Comparison of ENCODE assay signal across 8 mouse cellular contexts in genomic region chr12:82412291-82413032, GRCm38 (mm10).
DNase-seq lines count a peak whose midpoint lies in the region; ATAC-seq and TF ChIP-seq lines count a peak whose summit lies in the region.

No protein-coding gene starts in this region.

- H3K9me3 ChIP-seq in hindbrain, embryonic 13.5 days, result no peaks in the 10 kb centered on the region
- no peaks in the 10 kb centered on the region for H3K9me3 ChIP-seq in hindbrain, embryonic 10.5 days
- H3K9me3 ChIP-seq in kidney, postnatal 0 days (replicated peaks; ENCODE audit: low read length), result no peaks in the 10 kb centered on the region
- no peaks in the 10 kb centered on the region for H3K9me3 ChIP-seq in neural tube, embryonic 15.5 days (replicated peaks)

- peak; percentile 49; the same call in 1 of the 2 replicates for ATAC-seq in hindbrain, embryonic 13.5 days (ENCODE audit: low FRiP score)
- ATAC-seq in kidney, postnatal 0 days (replicated peaks; ENCODE audit: low FRiP score, low read depth), result no peak
- ATAC-seq in neural tube, embryonic 15.5 days (ENCODE audit: low FRiP score), result no peak
- no peak for ATAC-seq in megakaryocyte progenitor cell, adult 5-6 weeks (replicated peaks; ENCODE audit: poor library complexity)

- no peak overlapping the region for H3K4me2 ChIP-seq in hindbrain, embryonic 13.5 days
- H3K4me2 ChIP-seq in kidney, postnatal 0 days (ENCODE audit: low read length), result no peak overlapping the region
- no peak overlapping the region for H3K4me2 ChIP-seq in neural tube, embryonic 15.5 days

- TF ChIP-seq EP300 in heart, adult 2 months (IDR thresholded peaks at IDR 0.05; ENCODE audit: insufficient read depth, low read depth, low read length), result no peak

- H3K4me3 ChIP-seq in hindbrain, embryonic 13.5 days, result no peak overlapping the region
- H3K4me3 ChIP-seq in hindbrain, embryonic 10.5 days, result no peak overlapping the region
- no peak overlapping the region for H3K4me3 ChIP-seq in heart, adult 2 months
- no peak overlapping the region for H3K4me3 ChIP-seq in kidney, postnatal 0 days (replicated peaks; ENCODE audit: low read depth, low read length)
- no peak overlapping the region for H3K4me3 ChIP-seq in neural tube, embryonic 15.5 days (replicated peaks)

- TF ChIP-seq CTCF in heart, adult 2 months (IDR thresholded peaks at IDR 0.05), result no peak
- TF ChIP-seq CTCF in kidney, postnatal 0 days (IDR thresholded peaks at IDR 0.05; ENCODE audit: low read depth), result no peak

- no peaks in the 10 kb centered on the region for H3K79me2 ChIP-seq in heart, adult 2 months (replicated peaks; ENCODE audit: control insufficient read depth, insufficient read depth, low read length)

- H3K27me3 ChIP-seq in hindbrain, embryonic 13.5 days, result no peaks in the 10 kb centered on the region
- no peaks in the 10 kb centered on the region for H3K27me3 ChIP-seq in hindbrain, embryonic 10.5 days (ENCODE audit: insufficient read depth, poor library complexity, severe bottlenecking)
- H3K27me3 ChIP-seq in heart, adult 2 months (ENCODE audit: control insufficient read depth, insufficient read depth, low read length), result no peaks in the 10 kb centered on the region
- no peaks in the 10 kb centered on the region for H3K27me3 ChIP-seq in kidney, postnatal 0 days (ENCODE audit: insufficient read depth, low read length)
- H3K27me3 ChIP-seq in neural tube, embryonic 15.5 days (replicated peaks), result no peaks in the 10 kb centered on the region

- H3K9ac ChIP-seq in hindbrain, embryonic 13.5 days, result no peak overlapping the region
- H3K9ac ChIP-seq in heart, adult 2 months (ENCODE audit: low read depth, low read length), result no peak overlapping the region
- H3K9ac ChIP-seq in kidney, postnatal 0 days (ENCODE audit: low read depth, low read length), result no peak overlapping the region
- no peak overlapping the region for H3K9ac ChIP-seq in neural tube, embryonic 15.5 days (replicated peaks)

- no peak for DNase-seq in hindbrain, embryonic 10.5 days (ENCODE audit: low spot score)
- DNase-seq in NIH3T3 (ENCODE audit: low read depth), result peak; percentile 92
- DNase-seq in heart, adult 2 months, result peak in 1 of 2 experiments; percentile 53
- DNase-seq in kidney, postnatal 0 days (ENCODE audit: low spot score), result peak; percentile 67
- no peak for DNase-seq in urinary bladder, adult 2 months (ENCODE audit: low spot score)

- TF ChIP-seq POLR2A in heart, adult 2 months (IDR thresholded peaks at IDR 0.05; ENCODE audit: insufficient read depth, low read depth, low read length), result no peak

- intact Hi-C loops in heart, adult 2 months (cut with DNase I), result no loop called here

- WGBS in hindbrain, embryonic 13.5 days, result 47% methylated on average over 3 of the region's 3 CpGs
- WGBS in hindbrain, embryonic 10.5 days, result 66% methylated on average over 3 of the region's 3 CpGs
- WGBS in heart, adult 2 months, result 45% methylated on average over 3 of the region's 3 CpGs
- 52% methylated on average over 3 of the region's 3 CpGs for WGBS in kidney, postnatal 0 days
- 50% methylated on average over 3 of the region's 3 CpGs for WGBS in neural tube, embryonic 15.5 days

- H3K4me1 ChIP-seq in hindbrain, embryonic 13.5 days (replicated peaks), result peaks cover 8% of the 10 kb centered on the region; the same call in 1 of the 2 replicates
- H3K4me1 ChIP-seq in hindbrain, embryonic 10.5 days (replicated peaks), result peaks cover 6% of the 10 kb centered on the region; the same call in 1 of the 2 replicates
- peaks cover 11% of the 10 kb centered on the region for H3K4me1 ChIP-seq in heart, adult 2 months (ENCODE audit: control insufficient read depth, insufficient read depth, low read length)
- H3K4me1 ChIP-seq in kidney, postnatal 0 days (replicated peaks; ENCODE audit: insufficient read depth, low read length), result 0 out of 2 replicates have a peak, but pooled peaks cover 4% of the 10 kb centered on the region
- H3K4me1 ChIP-seq in neural tube, embryonic 15.5 days, result peaks cover 14% of the 10 kb centered on the region

- peak overlapping the region; percentile 2; the same call in 1 of the 2 replicates for H3K27ac ChIP-seq in hindbrain, embryonic 13.5 days
- H3K27ac ChIP-seq in hindbrain, embryonic 10.5 days, result no peak overlapping the region
- peak overlapping the region; percentile 56 for H3K27ac ChIP-seq in heart, adult 2 months
- peak overlapping the region; percentile 58; the same call in 1 of the 2 replicates for H3K27ac ChIP-seq in kidney, postnatal 0 days
- H3K27ac ChIP-seq in neural tube, embryonic 15.5 days (replicated peaks), result peak overlapping the region; percentile 64

- peaks cover 8% of the 10 kb centered on the region for H3K36me3 ChIP-seq in hindbrain, embryonic 13.5 days
- peaks cover 55% of the 10 kb centered on the region for H3K36me3 ChIP-seq in hindbrain, embryonic 10.5 days
- peaks cover 2% of the 10 kb centered on the region; the same call in 1 of the 2 replicates for H3K36me3 ChIP-seq in heart, adult 2 months (ENCODE audit: control insufficient read depth, insufficient read depth, low read length)
- H3K36me3 ChIP-seq in kidney, postnatal 0 days (ENCODE audit: insufficient read depth, low read length), result peaks cover 8% of the 10 kb centered on the region; the same call in 1 of the 2 replicates
- peaks cover 10% of the 10 kb centered on the region for H3K36me3 ChIP-seq in neural tube, embryonic 15.5 days

Comparison
In these comparisons a context has a peak if more than half of its experiments do, and no peak if none do; other contexts are left out.
1. DNase-seq: peak in NIH3T3 (single experiment) and kidney, postnatal 0 days (single experiment); none in hindbrain, embryonic 10.5 days (single experiment) and urinary bladder, adult 2 months (single experiment).